Mouse (Mus musculus): ENCODE data around the gene Krt79. TPM values are rescaled to one million over a fixed set of nuclear protein-coding genes. Genes with fewer than 3 reads are reported as not detected.

Gene Krt79
- total RNA-seq, 2 experiments from 2014 or later, result not detected

DNA sequence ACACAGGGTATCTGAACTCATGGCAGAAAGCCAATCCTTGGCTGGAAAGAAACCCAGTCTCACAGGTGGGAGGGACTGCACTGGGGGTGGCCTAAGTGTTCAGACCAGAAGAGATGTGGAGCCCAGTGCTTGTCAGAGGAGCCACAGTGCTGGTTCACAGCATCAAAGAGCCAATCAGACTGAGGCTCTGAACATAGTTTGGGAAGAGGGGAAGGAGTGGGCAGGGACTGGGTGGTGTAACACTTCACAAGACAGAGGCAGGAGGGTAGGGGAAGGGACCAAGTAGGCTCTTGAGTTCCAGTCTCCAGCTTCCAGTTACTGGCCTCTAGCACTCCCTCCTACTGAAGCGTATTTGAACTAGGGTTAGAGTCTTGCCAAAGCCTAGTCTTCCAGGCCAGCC lies 5.3 kb upstream of the Krt79 start:
- DNase-seq (ENCODE audit: low spot score in 2 of 2), result no peak
- intact Hi-C loops (cut with DNase I), result no loop called here

DNA sequence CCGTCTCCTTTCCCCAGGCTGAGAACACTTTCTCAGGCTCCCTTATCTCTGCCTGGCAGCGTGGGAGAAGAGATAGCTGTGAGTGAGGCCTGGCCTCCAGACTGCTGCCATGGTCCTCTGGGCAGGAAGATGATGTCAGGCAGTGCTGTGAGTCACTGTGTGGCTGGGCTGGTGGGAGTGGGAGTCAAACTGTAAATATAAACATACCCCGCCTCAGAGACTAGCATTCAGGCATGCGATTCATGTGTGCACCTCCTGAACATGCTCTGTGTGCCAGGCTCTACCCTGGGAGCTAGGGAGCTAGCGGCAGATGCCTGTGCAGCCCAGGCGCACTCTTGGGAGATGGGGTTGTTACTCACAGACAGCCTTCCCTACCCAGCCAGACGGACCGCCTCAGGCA lies 1.8 kb upstream of the Krt79 start:
- intact Hi-C loops (cut with DNase I), result no loop called here
- no peak for DNase-seq (ENCODE audit: low spot score in 2 of 2)

- DNase-seq (ENCODE audit: low spot score in 2 of 2), result no peak
- intact Hi-C loops (cut with DNase I), result no loop called here
Observed at GRCm38 (mm10) chr15:101938600-101939308, 1.4 kb downstream of the Krt79 start.

GRCm38 (mm10) chr15:101933024-101933423 lies 7.1 kb downstream of the Krt79 start:
- intact Hi-C loops (cut with DNase I), result no loop called here

GRCm38 (mm10) chr15:101929666-101930065 lies 10.5 kb downstream of the Krt79 start:
- intact Hi-C loops (cut with DNase I), result no loop called here
- DNase-seq (ENCODE audit: low spot score in 2 of 2), result no peak

More at GRCm38 (mm10) chr15:101933024-101933423, 7.1 kb downstream of the Krt79 start:
- DNase-seq (ENCODE audit: low spot score in 2 of 2), result no peak

DNA sequence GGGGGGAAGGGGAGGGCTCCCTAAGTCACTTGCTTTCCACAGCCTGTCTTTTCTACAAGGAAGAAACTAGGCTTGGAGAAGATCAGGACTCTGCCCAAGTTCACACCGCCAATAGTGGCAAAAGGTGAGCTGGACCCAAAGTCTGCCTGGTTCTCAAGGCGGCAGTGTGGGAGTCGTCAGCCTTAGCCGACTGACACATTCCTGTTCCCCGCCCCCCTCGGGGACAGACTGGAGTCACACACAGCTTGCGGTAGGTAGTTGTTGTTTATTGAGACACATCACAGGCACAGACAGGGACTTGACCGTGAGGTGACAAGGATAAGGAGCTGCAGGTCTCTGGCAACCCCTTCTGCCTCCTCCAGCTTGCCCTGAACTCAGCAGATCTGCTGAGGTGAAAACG lies 11.0 kb downstream of the Krt79 start:
- DNase-seq (ENCODE audit: low spot score in 2 of 2), result no peak
- intact Hi-C loops (cut with DNase I), result no loop called here

GRCm38 (mm10) chr15:101927340-101928080 lies 12.6 kb downstream of the Krt79 start:
- DNase-seq (ENCODE audit: low spot score in 2 of 2), result no peak
- intact Hi-C loops (cut with DNase I), result no loop called here

GRCm38 (mm10) chr15:101925041-101925440 lies 15.1 kb downstream of the Krt79 start:
- intact Hi-C loops (cut with DNase I), result no loop called here

DNA sequence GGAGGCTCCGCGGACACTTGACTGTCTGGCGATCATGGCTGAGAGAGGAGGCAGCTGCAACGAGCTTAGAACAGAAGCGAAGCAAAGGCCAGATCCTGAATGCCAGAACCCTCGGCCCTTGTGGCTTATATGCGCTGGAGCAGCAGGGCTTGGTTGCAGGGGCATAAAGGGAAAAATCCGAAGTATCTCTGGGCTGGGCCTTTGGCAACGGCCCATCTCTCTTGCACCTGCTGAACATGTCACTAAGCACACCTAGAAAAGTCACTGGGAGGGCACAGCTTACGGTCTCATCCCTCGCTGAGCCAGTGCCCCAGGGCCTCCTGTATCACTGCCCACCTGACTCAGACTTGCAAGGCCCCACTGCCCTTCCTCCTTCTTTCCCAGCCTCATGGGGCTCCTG lies 15.5 kb downstream of the Krt79 start, which contains the start of gene Krt4:
Gene Krt4, minus strand, starts transcription at position 101 of the 400 bp plus-strand sequence.
- no peak for DNase-seq (ENCODE audit: low spot score in 2 of 2)
- intact Hi-C loops (cut with DNase I), result no loop called here

More at GRCm38 (mm10) chr15:101925041-101925440, 15.1 kb downstream of the Krt79 start:
- DNase-seq (ENCODE audit: low spot score in 2 of 2), result no peak

DNA sequence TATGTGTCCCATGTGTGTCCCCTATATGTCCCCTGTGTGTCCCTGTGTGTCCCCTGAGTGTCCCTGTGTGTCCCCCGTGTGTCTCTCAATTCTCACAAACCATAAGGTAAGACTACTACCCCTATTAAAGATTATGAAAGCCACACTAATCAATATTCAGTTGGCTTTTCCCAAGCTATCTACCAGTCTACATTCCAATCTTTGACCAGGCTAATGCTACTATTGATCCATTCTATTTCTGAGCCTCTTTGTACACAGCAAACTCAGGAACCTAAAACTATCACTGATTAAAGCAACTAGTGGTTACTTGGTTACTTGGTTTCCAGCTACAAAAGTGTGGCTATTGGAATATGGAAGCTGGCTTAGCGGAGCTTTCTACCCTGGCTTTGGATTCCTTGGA lies 17.8 kb downstream of the Krt79 start:
- intact Hi-C loops (cut with DNase I), result no loop called here
- DNase-seq (ENCODE audit: low spot score in 2 of 2), result no peak

DNA sequence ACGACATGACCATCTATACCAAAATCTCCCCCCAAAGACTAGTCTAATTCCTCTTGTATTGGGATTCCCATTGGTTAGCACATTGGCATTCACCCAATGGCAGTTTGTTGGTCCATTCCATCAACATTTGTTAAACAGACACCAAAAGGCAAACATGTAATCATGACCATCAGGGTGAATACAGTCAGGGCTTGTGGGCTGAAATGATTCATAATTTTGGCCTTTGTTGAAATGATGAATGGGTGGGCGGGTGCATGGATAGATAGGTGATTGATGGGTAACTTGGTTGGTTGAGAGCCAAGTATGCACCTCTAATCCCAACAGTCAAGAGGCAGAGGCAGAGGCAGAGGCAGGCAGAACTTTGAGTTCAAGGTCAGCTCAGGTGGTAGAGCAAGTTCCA lies 24.1 kb downstream of the Krt79 start:
- intact Hi-C loops (cut with DNase I), result no loop called here
- DNase-seq (ENCODE audit: low spot score in 2 of 2), result no peak

GRCm38 (mm10) chr15:101904849-101905248 lies 35.3 kb downstream of the Krt79 start:
- intact Hi-C loops (cut with DNase I), result no loop called here
- DNase-seq (ENCODE audit: low spot score in 2 of 2), result no peak

DNA sequence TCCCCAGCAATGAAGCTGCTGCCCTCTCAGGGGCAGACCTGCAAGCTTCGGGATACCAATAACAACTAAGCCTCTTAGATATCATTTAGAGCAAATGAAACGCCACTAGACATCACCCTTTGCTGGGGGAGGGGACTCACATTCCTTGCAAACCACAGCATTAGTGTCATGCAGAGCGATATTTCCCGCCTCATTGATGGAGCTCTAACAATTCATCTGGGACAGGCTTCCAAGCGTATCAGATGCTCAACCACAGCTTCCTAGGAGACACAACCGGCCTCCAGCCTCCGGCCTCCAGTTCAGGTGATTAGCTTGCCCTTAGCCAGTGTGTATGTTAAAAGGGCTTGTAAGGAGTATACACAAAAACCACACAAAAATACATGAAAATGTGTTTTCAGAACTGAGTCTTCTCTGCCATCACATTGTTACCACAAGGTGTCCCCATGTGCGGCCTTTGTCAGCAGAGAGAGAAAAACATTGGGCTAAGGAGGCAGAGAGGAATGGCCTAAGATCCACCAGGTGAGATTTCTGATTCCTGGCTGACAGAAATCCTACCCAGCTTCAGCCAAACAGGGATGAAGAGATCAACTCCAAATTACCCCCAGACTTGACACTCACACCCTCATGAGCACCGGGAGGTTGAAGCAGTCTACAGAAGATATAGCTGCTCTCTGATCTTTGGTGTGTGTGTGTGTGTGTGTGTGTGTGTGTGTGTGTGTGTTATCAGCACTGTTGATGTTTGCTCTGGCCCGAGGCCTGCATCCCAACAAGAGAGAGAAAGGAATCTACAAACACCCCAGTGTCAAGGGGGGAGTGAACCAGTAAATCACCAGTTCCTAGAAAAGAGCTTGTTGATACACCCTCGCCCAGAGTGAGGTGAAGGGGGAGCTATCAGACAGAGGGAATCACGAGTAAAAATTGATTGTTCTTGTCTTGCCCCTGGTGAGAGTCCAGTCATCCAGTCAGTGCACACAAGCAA lies 37.7 kb downstream of the Krt79 start:
- DNase-seq (ENCODE audit: low spot score in 2 of 2), result no peak
- intact Hi-C loops (cut with DNase I), result no loop called here

DNA sequence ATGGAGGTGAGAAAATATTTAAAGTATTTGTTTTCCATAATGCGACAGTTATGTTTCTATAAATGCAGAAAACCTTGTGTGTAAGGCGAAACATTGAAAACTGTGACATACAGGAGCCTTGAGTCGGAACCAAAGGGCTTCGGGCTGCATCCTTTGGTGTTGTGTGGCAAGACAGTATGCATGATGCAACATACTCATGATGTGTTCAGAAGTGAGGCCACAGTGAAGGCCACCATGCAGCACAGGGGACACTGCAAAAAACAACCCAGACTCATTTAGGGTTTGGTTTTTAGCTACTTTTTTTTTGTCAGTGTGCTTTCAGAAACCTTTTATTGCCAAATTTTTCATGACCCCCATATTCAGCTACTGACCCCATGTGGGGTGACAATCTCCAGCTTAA lies 44.9 kb downstream of the Krt79 start:
- no peak for DNase-seq (ENCODE audit: low spot score in 2 of 2)
- intact Hi-C loops (cut with DNase I), result no loop called here

DNA sequence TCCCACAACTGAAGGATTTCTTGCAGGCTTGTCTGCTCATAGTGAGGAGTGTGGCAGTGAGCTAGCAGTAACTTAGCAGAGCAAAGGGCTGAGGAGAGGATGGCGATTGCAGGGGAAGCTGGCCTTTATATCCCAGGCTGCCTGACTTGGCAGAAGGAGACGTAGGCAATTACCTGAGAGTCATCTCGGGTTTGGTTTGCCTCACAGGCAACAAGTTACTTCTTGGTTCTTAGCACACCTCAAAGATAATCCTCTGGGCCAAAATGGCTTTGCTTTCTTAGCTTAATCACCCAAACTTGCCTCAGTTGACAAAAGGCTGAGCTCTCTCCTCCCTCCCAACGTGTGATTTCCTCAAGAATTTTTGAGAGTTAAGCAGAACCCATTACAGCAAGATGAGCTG lies 47.3 kb downstream of the Krt79 start, which contains the start of gene Krt76:
Gene Krt76, minus strand, starts transcription at position 101 of the 400 bp plus-strand sequence.
- intact Hi-C loops (cut with DNase I), result no loop called here
- DNase-seq (ENCODE audit: low spot score in 2 of 2), result no peak

GRCm38 (mm10) chr15:101879776-101880175 lies 60.3 kb downstream of the Krt79 start:
- intact Hi-C loops (cut with DNase I), result loop anchor here (5.0 kb wide), 1 partner anchor 93 kb away; no protein-coding TSS in a partner anchor
- DNase-seq (ENCODE audit: low spot score in 2 of 2), result no peak
